Mouse (Mus musculus): ENCODE results near the gene Ucma.

Gene Ucma

DNA sequence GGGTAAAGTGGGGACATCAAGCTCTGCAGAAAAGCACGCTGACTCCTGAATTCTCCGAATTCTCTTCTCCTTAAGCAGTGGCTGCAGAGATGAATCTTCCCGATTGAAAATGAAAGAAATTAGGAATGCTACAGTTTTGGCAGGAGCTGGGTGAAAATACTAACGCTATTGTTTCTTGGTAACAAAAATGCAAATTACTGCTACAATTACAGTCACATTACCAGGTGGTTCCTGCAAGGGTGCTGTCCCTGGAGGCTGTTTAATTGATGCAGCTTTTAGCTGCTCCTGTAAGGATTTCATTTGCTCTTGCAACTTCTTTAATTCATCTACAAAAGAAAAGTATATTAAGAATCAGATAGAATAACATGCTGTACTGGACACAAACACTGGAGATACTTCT lies 31.2 kb downstream of the Ucma start:
- no peak for DNase-seq

DNA sequence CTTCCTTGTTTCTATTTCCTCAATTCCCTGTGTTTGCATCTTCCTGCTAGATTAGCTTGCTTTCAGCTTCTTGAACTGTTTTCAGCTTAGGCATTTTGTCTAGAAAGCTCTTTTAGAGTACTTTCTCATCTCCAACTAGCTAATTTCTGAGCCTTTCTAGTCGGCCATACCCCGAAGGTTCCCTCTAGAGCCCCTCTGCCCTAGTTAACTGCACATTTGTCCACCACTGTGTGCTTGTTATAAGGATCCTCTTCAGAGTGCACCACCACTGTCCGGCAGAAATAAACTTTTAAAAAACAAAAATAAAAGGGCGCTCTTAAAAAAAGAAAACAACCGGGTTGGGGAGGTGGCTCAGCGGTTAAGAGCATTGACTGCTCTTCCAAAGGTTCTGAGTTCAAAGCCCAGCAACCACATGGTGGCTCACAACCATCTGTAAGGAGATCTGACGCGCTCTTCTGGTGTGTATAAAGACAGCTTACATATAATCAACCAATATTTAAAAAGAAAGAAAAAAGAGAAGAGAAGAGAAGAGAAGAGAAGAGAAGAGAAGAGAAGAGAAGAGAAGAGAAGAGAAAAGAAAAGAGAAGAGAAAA lies 36.1 kb downstream of the Ucma start:
- DNase-seq = no peak

GRCm38 (mm10) chr2:5012491-5013324 lies 36.8 kb downstream of the Ucma start, which contains the start of gene Mcm10:
Mcm10 (minus strand) TSS chr2:5012791.
- DNase-seq = peak; percentile 69

- DNase-seq = no peak
These were observed 38.7 kb downstream of the Ucma start for GRCm38 (mm10) chr2:5014616-5015015.

- DNase-seq = no peak
These were observed 39.6 kb downstream of the Ucma start for GRCm38 (mm10) chr2:5015527-5015926.

DNA sequence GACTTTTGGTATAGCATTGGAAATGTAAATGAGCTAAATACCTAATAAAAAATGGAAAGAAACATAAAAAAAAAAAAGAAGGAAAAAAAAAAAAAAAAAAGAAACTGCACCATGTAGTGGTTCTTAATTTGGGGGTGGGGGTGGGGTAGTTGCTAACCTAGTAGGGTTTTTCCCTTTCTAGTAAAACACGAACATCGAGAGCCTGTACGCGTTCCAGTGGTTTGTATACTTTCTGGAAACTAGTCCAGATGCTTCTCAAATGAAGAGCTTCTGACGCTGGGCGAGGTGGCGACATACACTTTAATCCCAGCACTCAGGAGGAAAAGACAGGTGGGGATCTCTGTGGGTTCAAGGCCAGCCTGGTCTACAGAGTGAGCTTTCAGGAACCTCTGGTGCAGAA lies 41.0 kb downstream of the Ucma start:
- DNase-seq = no peak

DNA sequence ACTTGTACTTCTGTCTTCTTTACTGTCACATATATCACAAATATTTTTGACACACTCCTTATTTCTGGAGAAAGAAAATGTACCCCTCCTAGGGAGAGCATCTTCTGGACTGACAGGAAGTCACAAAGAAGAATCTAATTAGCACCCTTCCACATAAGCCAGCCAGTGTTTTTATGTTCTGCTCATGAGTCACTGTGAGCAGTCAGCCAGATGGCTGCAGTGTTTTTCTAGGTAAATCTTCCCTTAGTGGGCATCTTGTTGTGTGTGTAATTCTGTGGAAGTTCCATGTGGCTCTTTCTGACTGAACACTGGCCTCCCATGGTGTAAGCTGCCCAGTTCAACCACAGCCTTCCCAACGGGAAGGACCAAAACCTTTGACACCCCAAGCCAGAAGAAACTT lies 43.8 kb downstream of the Ucma start:
- DNase-seq = no peak

DNA sequence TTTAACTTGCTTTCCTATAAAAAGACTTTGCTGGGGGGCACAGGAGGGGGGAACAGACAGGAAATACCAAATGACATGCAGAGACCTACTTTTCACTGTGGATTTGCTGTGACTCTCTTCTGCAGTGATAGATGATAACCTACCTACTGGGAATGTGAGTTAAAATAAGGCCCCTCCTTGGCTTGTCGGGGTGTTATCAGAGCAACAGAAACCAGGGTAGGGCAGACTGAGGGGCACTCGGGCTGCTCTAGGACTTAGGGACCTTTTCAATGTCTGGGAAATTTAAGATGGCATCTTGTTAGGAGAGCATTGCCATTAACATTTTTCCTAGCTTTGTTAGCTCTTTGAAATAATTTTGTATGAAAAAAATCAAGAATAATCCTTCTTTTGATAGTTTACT lies 47.4 kb downstream of the Ucma start:
- no peak for DNase-seq

GRCm38 (mm10) chr2:5023699-5024399 lies 47.9 kb downstream of the Ucma start:
- DNase-seq = no peak

DNA sequence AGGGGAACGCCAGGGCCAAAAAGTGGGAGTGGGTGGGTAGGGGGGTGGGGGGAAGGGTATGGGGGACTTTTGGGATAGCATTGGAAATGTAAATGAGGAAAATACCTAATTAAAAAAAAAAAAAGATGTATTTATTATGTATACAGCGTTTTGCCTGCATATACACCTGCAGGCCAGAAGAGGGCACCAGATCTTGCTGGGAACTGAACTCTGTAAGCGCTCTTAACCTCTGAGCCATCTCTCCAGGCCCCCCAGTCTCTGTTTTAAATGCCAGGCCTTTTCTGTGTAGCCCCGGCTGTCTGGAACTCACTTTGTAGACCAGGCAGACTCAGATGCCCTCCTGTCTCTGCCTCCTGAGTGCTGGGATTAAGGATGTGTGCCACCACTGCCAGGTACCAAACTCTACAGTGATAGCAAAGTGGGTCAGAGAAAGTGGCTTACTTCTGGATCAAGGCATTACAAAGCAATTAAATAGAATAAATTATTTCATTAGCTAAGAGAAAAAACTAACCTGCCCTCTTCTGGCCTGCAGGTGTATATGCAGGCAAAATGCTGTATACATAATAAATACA lies 49.3 kb downstream of the Ucma start:
- no peak for DNase-seq

DNA sequence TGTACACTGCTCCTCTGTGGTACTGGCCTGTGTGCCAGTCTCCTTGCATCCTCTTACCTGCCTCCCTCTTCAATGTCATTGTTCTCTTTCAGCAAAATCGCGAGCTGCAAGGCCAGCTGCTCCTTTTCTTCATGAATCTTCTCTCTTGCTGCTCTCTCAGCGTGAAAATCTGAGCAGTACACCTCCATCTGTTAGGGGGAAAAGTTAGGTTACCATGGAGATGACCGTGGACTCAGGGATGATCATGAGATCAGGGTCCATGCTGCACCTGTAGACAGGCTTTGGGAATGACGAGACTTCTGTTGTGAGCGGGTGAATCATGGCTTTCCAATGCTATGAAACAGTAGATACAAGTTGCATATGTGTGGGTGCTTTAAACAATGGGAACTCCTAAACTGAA lies 51.1 kb downstream of the Ucma start:
- no peak for DNase-seq

- no peak for DNase-seq
These were observed 52.1 kb downstream of the Ucma start for GRCm38 (mm10) chr2:5028047-5028446.

DNA sequence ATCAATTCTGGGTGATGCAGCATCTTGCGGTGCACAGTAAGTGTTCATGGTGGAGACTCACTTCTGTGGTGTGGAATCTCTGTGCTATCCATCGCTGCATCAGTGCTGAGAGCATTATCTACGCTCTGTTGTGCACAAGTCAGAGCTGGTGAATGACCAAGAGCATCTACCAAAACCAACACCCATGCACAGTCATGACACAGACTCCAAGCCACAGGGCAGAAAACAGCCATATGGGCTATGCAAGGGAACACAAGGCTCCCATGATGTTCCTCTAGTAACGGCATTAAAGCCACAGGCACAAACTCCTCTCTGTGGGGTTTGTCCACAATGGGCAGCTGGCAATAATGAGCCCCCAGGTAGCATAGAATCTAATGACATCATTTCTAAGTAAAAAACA lies 53.9 kb downstream of the Ucma start:
- DNase-seq = no peak

DNA sequence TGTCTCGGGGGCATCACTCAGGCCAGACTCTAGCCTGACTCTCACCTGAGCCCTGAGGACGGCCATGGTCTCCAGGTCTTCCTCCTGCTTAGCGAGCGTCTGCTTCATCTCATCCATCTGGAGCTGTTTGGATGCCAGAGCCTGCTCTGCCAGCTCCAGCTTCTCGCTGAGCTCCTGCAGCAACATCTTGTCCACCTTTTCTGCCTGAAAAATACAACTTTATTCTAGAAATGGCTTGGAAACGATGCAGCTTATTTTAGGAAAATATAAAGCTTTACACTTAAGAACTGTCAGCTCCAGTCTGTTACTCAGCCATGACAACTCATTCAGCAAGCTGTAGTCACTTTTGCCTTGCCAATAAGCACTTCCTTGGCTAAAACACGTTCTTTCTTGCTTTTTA lies 55.3 kb downstream of the Ucma start:
- peak; percentile 43 for DNase-seq

GRCm38 (mm10) chr2:5032665-5033064 lies 56.7 kb downstream of the Ucma start:
- DNase-seq = no peak

GRCm38 (mm10) chr2:5033546-5034420 lies 57.9 kb downstream of the Ucma start:
- no peak for DNase-seq

- no peak for DNase-seq
These were observed 58.9 kb downstream of the Ucma start for GRCm38 (mm10) chr2:5034801-5035200.

DNA sequence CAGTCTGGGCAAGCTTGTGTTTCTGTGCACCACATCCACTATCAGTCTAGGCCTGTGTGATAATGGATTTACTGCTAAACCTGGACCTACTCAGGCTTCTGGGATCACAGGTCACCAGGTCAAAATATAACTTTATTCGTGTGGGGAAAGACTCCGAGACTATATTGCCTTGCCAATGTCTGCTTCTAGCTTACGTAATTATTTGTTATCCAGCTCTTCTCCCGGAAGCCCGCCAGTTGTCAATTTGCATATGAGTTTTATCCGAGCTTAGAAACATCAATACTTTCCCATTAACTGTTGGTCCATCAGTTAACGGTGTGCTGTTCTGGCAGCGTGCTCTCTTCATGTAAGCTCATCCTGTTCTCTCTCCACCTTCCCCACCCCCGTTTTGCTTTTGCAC lies 59.3 kb downstream of the Ucma start:
- DNase-seq = no peak
